In genomic region chr10:67002207-67003008, GRCm38 (mm10) we compare ENCODE assay signal across 7 mouse cellular contexts.
DNase-seq lines count a peak whose midpoint lies in the region; ATAC-seq lines count a peak whose summit lies in the region.

No protein-coding gene starts in this region.

- peak overlapping the region; percentile 75 for H3K27ac ChIP-seq in hindbrain, embryonic 16.5 days (ENCODE audit: low read depth, low read length)
- peak overlapping the region; percentile 97 for H3K27ac ChIP-seq in limb, embryonic 12.5 days
- H3K27ac ChIP-seq in midbrain, embryonic 11.5 days (ENCODE audit: low read depth, low read length): peak overlapping the region; percentile 76
- peak overlapping the region; percentile 97 for H3K27ac ChIP-seq in stomach, embryonic 16.5 days (ENCODE audit: low read length)

- intact Hi-C loops in gastrocnemius, postnatal 14 days (cut with DNase I; ENCODE audit: low total_unique reads): no loop called here

- DNase-seq in adipocyte (ENCODE audit: low spot score): peak; percentile 92
- peak; percentile 20 for DNase-seq in cerebellum, adult 8-10 months
- peak; percentile 92 for DNase-seq in gastrocnemius, postnatal 14 days
- DNase-seq in midbrain, embryonic 11.5 days (ENCODE audit: low spot score, missing footprints): peak; percentile 97

- 13% methylated on average over 30 of the region's 30 CpGs for WGBS in hindbrain, embryonic 16.5 days
- WGBS in limb, embryonic 12.5 days: 8% methylated on average over 30 of the region's 30 CpGs
- WGBS in midbrain, embryonic 11.5 days: 13% methylated on average over 30 of the region's 30 CpGs
- 12% methylated on average over 30 of the region's 30 CpGs for WGBS in stomach, embryonic 16.5 days

- H3K9ac ChIP-seq in hindbrain, embryonic 16.5 days (ENCODE audit: low read depth, low read length): peak overlapping the region; percentile 53
- peak overlapping the region; percentile 47 for H3K9ac ChIP-seq in limb, embryonic 12.5 days (replicated peaks)
- H3K9ac ChIP-seq in midbrain, embryonic 11.5 days (ENCODE audit: low read length): peak overlapping the region; percentile 56
- H3K9ac ChIP-seq in stomach, embryonic 16.5 days (ENCODE audit: low read length): peak overlapping the region; percentile 67

- no peaks in the 10 kb centered on the region for H3K36me3 ChIP-seq in hindbrain, embryonic 16.5 days (ENCODE audit: control insufficient read depth, insufficient read depth, low read length)
- H3K36me3 ChIP-seq in limb, embryonic 12.5 days: no peaks in the 10 kb centered on the region
- H3K36me3 ChIP-seq in midbrain, embryonic 11.5 days (ENCODE audit: control insufficient read depth, insufficient read depth, low read length): no peaks in the 10 kb centered on the region
- no peaks in the 10 kb centered on the region for H3K36me3 ChIP-seq in stomach, embryonic 16.5 days (ENCODE audit: control insufficient read depth, insufficient read depth, low read length)

- peak overlapping the region; percentile 69 for H3K4me2 ChIP-seq in hindbrain, embryonic 16.5 days (ENCODE audit: low read length)
- peak overlapping the region; percentile 62 for H3K4me2 ChIP-seq in limb, embryonic 12.5 days
- peak overlapping the region; percentile 58 for H3K4me2 ChIP-seq in midbrain, embryonic 11.5 days
- H3K4me2 ChIP-seq in stomach, embryonic 16.5 days (ENCODE audit: low read depth, low read length): peak overlapping the region; percentile 68

- peaks cover 25% of the 10 kb centered on the region for H3K4me1 ChIP-seq in hindbrain, embryonic 16.5 days (ENCODE audit: control insufficient read depth, insufficient read depth, low read depth, low read length)
- peaks cover 39% of the 10 kb centered on the region for H3K4me1 ChIP-seq in limb, embryonic 12.5 days (replicated peaks)
- H3K4me1 ChIP-seq in midbrain, embryonic 11.5 days (ENCODE audit: control insufficient read depth, insufficient read depth, low read length): peaks cover 24% of the 10 kb centered on the region
- peaks cover 17% of the 10 kb centered on the region; the same call in 1 of the 2 replicates for H3K4me1 ChIP-seq in stomach, embryonic 16.5 days (ENCODE audit: control insufficient read depth, insufficient read depth, low read length)

- ATAC-seq in hindbrain, embryonic 16.5 days: peak; percentile 41
- ATAC-seq in limb, embryonic 12.5 days (ENCODE audit: insufficient number of reproducible peaks, insufficient read depth, low FRiP score, low TSS enrichment, low read depth): peak; percentile 80
- ATAC-seq in midbrain, embryonic 11.5 days (ENCODE audit: low FRiP score): peak; percentile 63
- peak; percentile 91 for ATAC-seq in stomach, embryonic 16.5 days (ENCODE audit: insufficient read depth, low FRiP score)

- no peaks in the 10 kb centered on the region for H3K9me3 ChIP-seq in hindbrain, embryonic 16.5 days (ENCODE audit: control insufficient read depth, low read length)
- H3K9me3 ChIP-seq in limb, embryonic 12.5 days: peaks cover 8% of the 10 kb centered on the region; the same call in 1 of the 2 replicates
- H3K9me3 ChIP-seq in midbrain, embryonic 11.5 days (ENCODE audit: control insufficient read depth, low read length): no peaks in the 10 kb centered on the region
- H3K9me3 ChIP-seq in stomach, embryonic 16.5 days (replicated peaks; ENCODE audit: control insufficient read depth, low read length): no peaks in the 10 kb centered on the region

- no peaks in the 10 kb centered on the region for H3K27me3 ChIP-seq in hindbrain, embryonic 16.5 days (replicated peaks; ENCODE audit: control insufficient read depth, insufficient read depth, low read length)
- no peaks in the 10 kb centered on the region for H3K27me3 ChIP-seq in limb, embryonic 12.5 days
- H3K27me3 ChIP-seq in midbrain, embryonic 11.5 days (ENCODE audit: control insufficient read depth, insufficient read depth, low read length): no peaks in the 10 kb centered on the region
- no peaks in the 10 kb centered on the region for H3K27me3 ChIP-seq in stomach, embryonic 16.5 days (ENCODE audit: control insufficient read depth, insufficient read depth, low read length)

- peak overlapping the region; percentile 38 for H3K4me3 ChIP-seq in hindbrain, embryonic 16.5 days (ENCODE audit: low read length)
- H3K4me3 ChIP-seq in limb, embryonic 12.5 days (replicated peaks): peak overlapping the region; percentile 33
- peak overlapping the region; percentile 28 for H3K4me3 ChIP-seq in midbrain, embryonic 11.5 days (ENCODE audit: low read depth, low read length)
- H3K4me3 ChIP-seq in stomach, embryonic 16.5 days (replicated peaks; ENCODE audit: low read length): peak overlapping the region; percentile 45

Comparison
In these comparisons a context has a peak if more than half of its experiments do, and no peak if none do; other contexts are left out.
1. Peak in every context shown above with its lines: DNase-seq, ATAC-seq, H3K4me3 ChIP-seq and H3K27ac ChIP-seq.
2. DNase-seq: peak in every context shown above with its lines; median percentile 97 in midbrain, embryonic 11.5 days; 92 in adipocyte; 92 in gastrocnemius, postnatal 14 days; 20 in cerebellum, adult 8-10 months.
3. ATAC-seq: peak in every context shown above with its lines; median percentile 91 in stomach, embryonic 16.5 days; 80 in limb, embryonic 12.5 days; 63 in midbrain, embryonic 11.5 days; 41 in hindbrain, embryonic 16.5 days.